Mouse (Mus musculus) E14TG2a.4 (cell line): Measurements from ENCODE around the gene Hspg2.

ENCODE experiments used
- CTCF ChIP-seq: conservative IDR thresholded peaks from 2 replicates; pipeline ENCODE4 v1.5.1; 2014; ENCODE audit warnings: low read length
- NANOG ChIP-seq: IDR thresholded peaks from 2 replicates; pipeline ENCODE4 v1.6.1; 2014; ENCODE audit warnings: borderline replicate concordance, low read length, mixed read lengths
- POU5F1 ChIP-seq: IDR thresholded peaks from 2 replicates; pipeline ENCODE4 v1.6.1; 2014; ENCODE audit warnings: low read length, borderline replicate concordance

- TF ChIP-seq CTCF: no peak
- TF ChIP-seq POU5F1: no peak
- no peak for TF ChIP-seq NANOG
Observed at GRCm38 (mm10) chr4:137609702-137610101, 141.1 kb downstream of the Hspg2 start.
